Mouse (Mus musculus): ENCODE results near the gene Hbq1a.
A peak's percentile ranks its signal among the peaks of the same experiment; 100 is the strongest.
"Not testable (repeated sequence)": the region's sequence is repeated elsewhere in the genome, so short reads cannot be mapped to it uniquely, and the experiment has no call there.

Gene Hbq1a

GRCm38 (mm10) chr11:32284582-32284981 lies 15.3 kb upstream of the Hbq1a start:
- not testable (repeated sequence) for DNase-seq (ENCODE audit: low spot score in 2 of 2)

- DNase-seq (ENCODE audit: low spot score in 2 of 2): no peak
Observed at GRCm38 (mm10) chr11:32285031-32285775, 14.7 kb upstream of the Hbq1a start.

- not testable (repeated sequence) for DNase-seq (ENCODE audit: low spot score in 2 of 2)
Observed at GRCm38 (mm10) chr11:32285887-32286286, 14.0 kb upstream of the Hbq1a start.

- peak; percentile 28 to 87 for DNase-seq (ENCODE audit: low spot score in 2 of 2)
Observed at GRCm38 (mm10) chr11:32286695-32287492, 13.0 kb upstream of the Hbq1a start, which contains the start of gene Hbq1b. Gene Hbq1b (plus strand): TSS chr11:32286965.

- no peak for DNase-seq (ENCODE audit: low spot score in 2 of 2)
Observed at GRCm38 (mm10) chr11:32287493-32287825, 12.4 kb upstream of the Hbq1a start.

GRCm38 (mm10) chr11:32292819-32293218 lies 7.0 kb upstream of the Hbq1a start:
- not testable (repeated sequence) for DNase-seq (ENCODE audit: low spot score in 2 of 2)

GRCm38 (mm10) chr11:32293479-32293878 lies 6.4 kb upstream of the Hbq1a start:
- not testable (repeated sequence) for DNase-seq (ENCODE audit: low spot score in 2 of 2)

- DNase-seq (ENCODE audit: low spot score in 2 of 2): not testable (repeated sequence)
Observed at GRCm38 (mm10) chr11:32296203-32296602, 3.7 kb upstream of the Hbq1a start, which contains the start of gene Hba-a2. Gene Hba-a2 (plus strand): TSS chr11:32296489.

- not testable (repeated sequence) for DNase-seq (ENCODE audit: low spot score in 2 of 2)
Observed at GRCm38 (mm10) chr11:32297417-32297816, 2.5 kb upstream of the Hbq1a start.

GRCm38 (mm10) chr11:32297866-32298531 lies 1.9 kb upstream of the Hbq1a start:
- no peak for DNase-seq (ENCODE audit: low spot score in 2 of 2)

- DNase-seq (ENCODE audit: low spot score in 2 of 2): no peak
Observed at GRCm38 (mm10) chr11:32298532-32298918, 1.3 kb upstream of the Hbq1a start.

- no peak for DNase-seq (ENCODE audit: low spot score in 2 of 2)
Observed at GRCm38 (mm10) chr11:32300279-32301267, 704 bp downstream of the Hbq1a start.

GRCm38 (mm10) chr11:32301506-32301905 lies 1.6 kb downstream of the Hbq1a start:
- no peak for DNase-seq (ENCODE audit: low spot score in 2 of 2)

- peak; percentile 27 to 62 for DNase-seq (ENCODE audit: low spot score in 2 of 2)
Observed at GRCm38 (mm10) chr11:32302824-32303419, 3.1 kb downstream of the Hbq1a start.

GRCm38 (mm10) chr11:32303455-32303854 lies 3.6 kb downstream of the Hbq1a start:
- DNase-seq (ENCODE audit: low spot score in 2 of 2): no peak

- DNase-seq (ENCODE audit: low spot score in 2 of 2): no peak
Observed at GRCm38 (mm10) chr11:32307006-32307405, 7.1 kb downstream of the Hbq1a start.

GRCm38 (mm10) chr11:32309446-32309845 lies 9.6 kb downstream of the Hbq1a start:
- DNase-seq (ENCODE audit: low spot score in 2 of 2): no peak

GRCm38 (mm10) chr11:32309928-32310327 lies 10.1 kb downstream of the Hbq1a start:
- no peak for DNase-seq (ENCODE audit: low spot score in 2 of 2)

GRCm38 (mm10) chr11:32316009-32316408 lies 16.1 kb downstream of the Hbq1a start:
- no peak for DNase-seq (ENCODE audit: low spot score in 2 of 2)

GRCm38 (mm10) chr11:32320507-32321195 lies 20.8 kb downstream of the Hbq1a start:
- DNase-seq (ENCODE audit: low spot score in 2 of 2): no peak
